Mouse (Mus musculus): Measurements from ENCODE around the gene Naa30. TPM values are rescaled to one million over a fixed set of nuclear protein-coding genes. Genes with fewer than 3 reads are reported as not detected.

Gene Naa30
- polyA plus RNA-seq, 1 experiment from 2014 or later, result 15.0 TPM

DNA sequence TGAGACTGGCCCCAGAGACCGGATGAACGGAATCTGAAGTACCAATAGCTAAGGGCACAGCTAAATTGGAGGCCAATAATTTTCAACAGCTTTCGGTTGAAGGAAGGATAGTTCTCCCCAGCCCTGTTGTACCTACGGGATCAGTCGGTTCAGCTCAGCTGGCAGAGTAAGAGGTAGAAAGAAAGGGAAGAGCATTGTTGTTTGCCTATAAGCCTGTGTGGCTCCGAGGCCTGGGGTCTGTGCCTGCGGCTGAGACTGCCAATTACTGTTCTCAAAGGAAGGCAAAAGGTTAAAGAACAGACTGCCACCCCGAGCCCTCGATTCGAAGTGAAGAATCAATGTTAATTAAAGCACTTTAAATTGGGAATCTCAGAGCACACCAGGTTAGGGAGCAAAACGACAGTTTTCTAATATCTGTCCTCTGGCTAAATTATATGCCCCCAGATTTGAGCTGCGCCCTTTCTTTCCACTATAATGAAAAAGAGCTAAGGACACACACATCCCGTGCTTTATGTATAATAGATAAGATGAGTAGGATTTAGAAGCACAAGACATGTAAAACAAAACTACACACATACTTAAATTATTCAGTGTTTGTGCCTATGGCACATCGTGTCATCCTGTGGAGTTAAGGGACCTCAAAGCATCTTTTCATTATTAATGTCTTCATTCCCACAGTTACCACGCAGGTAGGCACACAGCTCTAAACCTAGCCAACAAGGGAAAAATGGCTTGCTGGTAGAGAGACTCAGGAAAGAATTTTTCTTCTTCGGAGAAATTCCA is 13.7 kb upstream of the Naa30 start:
- no peak overlapping the region for H3K4me2 ChIP-seq (ENCODE audit: low read length)
- DNase-seq (ENCODE audit: low spot score), result no peak
- no peaks in the 10 kb centered on the region for H3K27me3 ChIP-seq (replicated peaks; ENCODE audit: control insufficient read depth, insufficient read depth, low read length)
- H3K9me3 ChIP-seq (replicated peaks; ENCODE audit: control insufficient read depth, low read length), result no peaks in the 10 kb centered on the region
- H3K36me3 ChIP-seq (ENCODE audit: control insufficient read depth, insufficient read depth, low read length), result no peaks in the 10 kb centered on the region
- H3K4me3 ChIP-seq (ENCODE audit: low read depth, low read length), result no peak overlapping the region
- ATAC-seq, result no peak
- WGBS, result 49% methylated on average over 16 of the region's 16 CpGs
- H3K9ac ChIP-seq (ENCODE audit: low read length), result no peak overlapping the region
- no peaks in the 10 kb centered on the region for H3K4me1 ChIP-seq (ENCODE audit: control insufficient read depth, insufficient read depth, low read length)
- H3K27ac ChIP-seq (ENCODE audit: low read depth, low read length), result no peak overlapping the region

DNA sequence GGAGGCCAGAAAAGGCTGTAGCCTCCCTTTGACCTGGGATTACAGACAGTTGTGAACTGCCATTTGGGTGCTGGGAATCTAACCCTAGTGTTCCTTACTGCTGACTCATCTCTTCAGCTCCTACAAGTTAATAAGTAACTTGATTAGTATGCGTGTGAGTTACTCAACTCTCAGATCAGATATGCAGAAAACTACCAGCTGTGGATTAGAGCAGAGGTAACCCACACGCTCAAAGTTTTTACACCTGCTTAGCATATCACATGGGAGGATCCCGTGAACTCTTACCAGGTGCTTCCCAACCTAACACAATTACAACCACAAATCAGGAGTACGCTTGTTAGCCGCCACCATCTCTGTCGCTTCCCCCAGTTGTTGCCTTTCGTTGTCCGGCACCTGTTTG is 740 bp upstream of the Naa30 start:
- peak; percentile 5 for DNase-seq (ENCODE audit: low spot score)
- peak overlapping the region; percentile 96 for H3K9ac ChIP-seq (ENCODE audit: low read length)

DNA sequence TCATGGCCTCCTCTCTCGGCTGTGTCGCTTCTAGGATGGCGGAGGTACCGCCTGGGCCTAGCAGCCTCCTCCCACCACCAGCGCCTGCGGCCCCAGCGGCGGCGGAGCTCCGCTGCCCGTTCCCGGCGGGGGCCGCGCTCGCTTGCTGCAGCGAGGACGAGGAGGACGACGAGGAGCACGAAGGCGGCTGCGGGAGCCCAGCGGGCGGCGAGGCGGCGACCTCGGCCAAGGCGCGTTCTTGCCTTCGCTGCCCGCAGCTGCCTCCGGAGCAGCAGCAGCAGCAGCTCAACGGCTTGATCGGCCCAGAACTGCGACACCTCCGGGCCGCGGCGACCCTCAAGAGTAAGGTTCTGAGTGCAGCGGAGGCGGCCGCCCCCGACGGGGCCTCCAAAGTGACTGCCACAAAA is 559 bp downstream of the Naa30 start:
- Histone ChIP-seq H3K27me3 (replicated peaks; ENCODE audit: control insufficient read depth, insufficient read depth, low read length) (no peaks in the 10 kb centered on the region), H3K9ac (ENCODE audit: low read length) (peak overlapping the region; percentile 96), H3K4me3 (ENCODE audit: low read depth, low read length) (peak overlapping the region; percentile 97), H3K4me2 (ENCODE audit: low read length) (peak overlapping the region; percentile 78), H3K4me1 (ENCODE audit: control insufficient read depth, insufficient read depth, low read length) (peaks cover 18% of the 10 kb centered on the region), H3K27ac (ENCODE audit: low read depth, low read length) (peak overlapping the region; percentile 82), H3K9me3 (replicated peaks; ENCODE audit: control insufficient read depth, low read length) (no peaks in the 10 kb centered on the region), H3K36me3 (ENCODE audit: control insufficient read depth, insufficient read depth, low read length) (0 out of 2 replicates have a peak, but pooled peaks cover 3% of the 10 kb centered on the region)
- under 1% methylated on average over 40 of the region's 46 CpGs for WGBS
- peak; percentile 57 for DNase-seq (ENCODE audit: low spot score)
- ATAC-seq, result peak; percentile 85

More for the DNA sequence above, 740 bp upstream of the Naa30 start:
- Histone ChIP-seq H3K36me3 (ENCODE audit: control insufficient read depth, insufficient read depth, low read length) (0 out of 2 replicates have a peak, but pooled peaks cover 3% of the 10 kb centered on the region), H3K4me1 (ENCODE audit: control insufficient read depth, insufficient read depth, low read length) (peaks cover 18% of the 10 kb centered on the region), H3K27me3 (replicated peaks; ENCODE audit: control insufficient read depth, insufficient read depth, low read length) (no peaks in the 10 kb centered on the region), H3K9me3 (replicated peaks; ENCODE audit: control insufficient read depth, low read length) (no peaks in the 10 kb centered on the region), H3K27ac (ENCODE audit: low read depth, low read length) (no peak overlapping the region), H3K4me2 (ENCODE audit: low read length) (peak overlapping the region; percentile 78), H3K4me3 (ENCODE audit: low read depth, low read length) (peak overlapping the region; percentile 97)
- ATAC-seq, result 0 out of 2 replicates have a peak, but pooled peaks have one; percentile 16
- WGBS, result 23% methylated on average over 8 of the region's 8 CpGs

DNA sequence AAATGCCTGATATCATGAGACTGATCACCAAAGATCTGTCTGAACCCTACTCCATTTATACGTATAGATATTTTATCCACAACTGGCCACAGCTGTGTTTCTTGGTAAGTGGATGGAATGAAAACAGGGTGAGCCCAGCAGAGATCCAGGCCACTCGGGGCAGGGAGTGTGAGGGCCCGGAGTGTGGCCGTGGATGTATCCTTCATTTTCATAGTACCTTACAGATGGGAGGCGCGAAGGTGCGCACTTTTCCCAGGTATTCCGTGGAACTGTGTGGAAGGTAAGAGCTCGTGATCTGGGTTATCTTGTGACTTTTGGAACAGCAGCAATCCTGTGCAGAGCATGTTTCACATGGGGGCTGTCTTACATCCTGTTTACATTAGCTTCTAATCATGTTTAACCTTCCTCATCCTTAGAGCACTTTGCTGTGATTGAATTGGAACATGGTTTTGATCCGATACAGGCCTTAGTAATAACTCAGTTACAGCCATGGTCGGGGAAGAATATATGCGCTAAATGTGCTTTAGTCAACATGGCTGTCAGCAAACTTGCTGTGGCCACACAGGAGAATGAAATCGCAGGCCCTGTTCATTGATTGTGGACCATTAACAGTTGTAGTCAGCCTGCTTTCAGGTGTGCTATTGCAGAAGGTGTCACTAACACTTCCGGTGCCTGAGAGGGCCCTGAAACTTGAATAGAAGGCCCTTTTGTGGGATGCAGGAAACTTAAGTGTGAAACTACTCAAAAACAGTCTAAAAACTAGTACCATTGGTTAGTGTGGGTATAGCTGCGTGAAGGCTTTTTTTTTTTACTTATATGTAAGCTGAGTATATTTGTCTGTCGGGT is 1.5 kb downstream of the Naa30 start:
- Histone ChIP-seq H3K27ac (ENCODE audit: low read depth, low read length) (no peak overlapping the region), H3K4me3 (ENCODE audit: low read depth, low read length) (peak overlapping the region; percentile 97), H3K9me3 (replicated peaks; ENCODE audit: control insufficient read depth, low read length) (no peaks in the 10 kb centered on the region), H3K9ac (ENCODE audit: low read length) (peak overlapping the region; percentile 96), H3K27me3 (replicated peaks; ENCODE audit: control insufficient read depth, insufficient read depth, low read length) (no peaks in the 10 kb centered on the region), H3K36me3 (ENCODE audit: control insufficient read depth, insufficient read depth, low read length) (peaks cover 3% of the 10 kb centered on the region; the same call in 1 of the 2 replicates), H3K4me2 (ENCODE audit: low read length) (peak overlapping the region; percentile 78), H3K4me1 (ENCODE audit: control insufficient read depth, insufficient read depth, low read length) (peaks cover 18% of the 10 kb centered on the region)
- WGBS, result 60% methylated on average over 16 of the region's 16 CpGs
- DNase-seq (ENCODE audit: low spot score) (no peak), ATAC-seq (no peak)

DNA sequence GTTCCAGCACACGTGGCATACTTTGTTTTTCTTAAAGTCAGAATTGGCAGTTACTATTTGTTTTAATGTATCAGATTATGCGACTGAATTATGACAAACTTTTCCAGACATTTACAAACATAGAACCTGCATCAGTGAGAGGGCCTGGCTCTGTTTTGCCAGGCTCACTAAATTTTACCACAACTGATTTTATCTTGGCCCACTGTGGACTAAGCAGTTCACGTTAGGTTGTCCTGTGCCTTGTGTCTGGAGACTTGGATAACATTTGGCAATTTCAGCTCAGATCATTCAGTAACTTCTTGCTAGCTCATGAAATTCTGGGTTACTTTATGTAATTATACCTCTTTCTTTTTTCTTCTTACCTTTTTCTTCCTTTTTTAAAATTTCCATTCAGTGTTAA is 7.7 kb downstream of the Naa30 start:
- no peak overlapping the region for H3K9ac ChIP-seq (ENCODE audit: low read length)
- no peak overlapping the region for H3K4me2 ChIP-seq (ENCODE audit: low read length)
- H3K4me1 ChIP-seq (ENCODE audit: control insufficient read depth, insufficient read depth, low read length), result peaks cover 4% of the 10 kb centered on the region; the same call in 1 of the 2 replicates
- ATAC-seq, result no peak
- 84% methylated on average over 3 of the region's 3 CpGs for WGBS
- no peaks in the 10 kb centered on the region for H3K27me3 ChIP-seq (replicated peaks; ENCODE audit: control insufficient read depth, insufficient read depth, low read length)
- no peak for DNase-seq (ENCODE audit: low spot score)
- peaks cover 28% of the 10 kb centered on the region for H3K36me3 ChIP-seq (ENCODE audit: control insufficient read depth, insufficient read depth, low read length)
- H3K9me3 ChIP-seq (replicated peaks; ENCODE audit: control insufficient read depth, low read length), result no peaks in the 10 kb centered on the region
- H3K27ac ChIP-seq (ENCODE audit: low read depth, low read length), result no peak overlapping the region
- no peak overlapping the region for H3K4me3 ChIP-seq (ENCODE audit: low read depth, low read length)

GRCm38 (mm10) chr14:49186270-49186669 is 14.2 kb downstream of the Naa30 start:
- 95% methylated on average over 2 of the region's 2 CpGs for WGBS
- Histone ChIP-seq H3K36me3 (ENCODE audit: control insufficient read depth, insufficient read depth, low read length) (peaks cover 43% of the 10 kb centered on the region), H3K27me3 (replicated peaks; ENCODE audit: control insufficient read depth, insufficient read depth, low read length) (no peaks in the 10 kb centered on the region), H3K9me3 (replicated peaks; ENCODE audit: control insufficient read depth, low read length) (no peaks in the 10 kb centered on the region), H3K4me1 (ENCODE audit: control insufficient read depth, insufficient read depth, low read length) (no peaks in the 10 kb centered on the region), H3K4me2 (ENCODE audit: low read length) (no peak overlapping the region), H3K9ac (ENCODE audit: low read length) (no peak overlapping the region), H3K27ac (ENCODE audit: low read depth, low read length) (no peak overlapping the region), H3K4me3 (ENCODE audit: low read depth, low read length) (no peak overlapping the region)
- ATAC-seq (no peak), DNase-seq (ENCODE audit: low spot score) (no peak)

DNA sequence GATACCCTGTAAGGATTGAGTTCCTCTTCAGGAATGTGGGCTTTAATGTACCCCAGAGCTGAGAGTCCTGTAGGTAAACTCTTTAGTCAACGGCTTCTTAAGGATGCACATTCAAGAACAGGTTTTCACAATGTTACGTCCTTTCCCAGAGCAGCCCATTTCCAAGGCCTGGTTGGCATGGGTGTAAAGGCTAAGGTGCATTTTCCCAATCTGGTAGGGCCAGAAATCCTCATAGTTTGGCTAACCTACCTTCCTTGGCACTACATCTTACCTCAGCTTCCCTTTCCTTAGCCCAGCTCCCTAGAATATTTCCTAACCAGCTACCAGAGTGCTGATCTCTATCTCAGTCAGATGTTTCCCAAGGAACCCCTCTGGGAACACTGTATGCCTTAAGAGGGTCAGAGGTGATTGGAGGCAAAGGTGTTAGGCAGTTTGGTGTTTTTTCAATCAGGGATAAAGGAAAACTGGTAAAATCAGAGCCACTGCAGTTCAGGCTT is 25.1 kb downstream of the Naa30 start:
- Histone ChIP-seq H3K27me3 (replicated peaks; ENCODE audit: control insufficient read depth, insufficient read depth, low read length) (no peaks in the 10 kb centered on the region), H3K9ac (ENCODE audit: low read length) (no peak overlapping the region), H3K4me2 (ENCODE audit: low read length) (no peak overlapping the region), H3K27ac (ENCODE audit: low read depth, low read length) (no peak overlapping the region), H3K4me3 (ENCODE audit: low read depth, low read length) (no peak overlapping the region), H3K9me3 (replicated peaks; ENCODE audit: control insufficient read depth, low read length) (no peaks in the 10 kb centered on the region), H3K4me1 (ENCODE audit: control insufficient read depth, insufficient read depth, low read length) (no peaks in the 10 kb centered on the region), H3K36me3 (ENCODE audit: control insufficient read depth, insufficient read depth, low read length) (no peaks in the 10 kb centered on the region)
- 94% methylated on average over 2 of the region's 2 CpGs for WGBS
- DNase-seq (ENCODE audit: low spot score) (no peak), ATAC-seq (no peak)

DNA sequence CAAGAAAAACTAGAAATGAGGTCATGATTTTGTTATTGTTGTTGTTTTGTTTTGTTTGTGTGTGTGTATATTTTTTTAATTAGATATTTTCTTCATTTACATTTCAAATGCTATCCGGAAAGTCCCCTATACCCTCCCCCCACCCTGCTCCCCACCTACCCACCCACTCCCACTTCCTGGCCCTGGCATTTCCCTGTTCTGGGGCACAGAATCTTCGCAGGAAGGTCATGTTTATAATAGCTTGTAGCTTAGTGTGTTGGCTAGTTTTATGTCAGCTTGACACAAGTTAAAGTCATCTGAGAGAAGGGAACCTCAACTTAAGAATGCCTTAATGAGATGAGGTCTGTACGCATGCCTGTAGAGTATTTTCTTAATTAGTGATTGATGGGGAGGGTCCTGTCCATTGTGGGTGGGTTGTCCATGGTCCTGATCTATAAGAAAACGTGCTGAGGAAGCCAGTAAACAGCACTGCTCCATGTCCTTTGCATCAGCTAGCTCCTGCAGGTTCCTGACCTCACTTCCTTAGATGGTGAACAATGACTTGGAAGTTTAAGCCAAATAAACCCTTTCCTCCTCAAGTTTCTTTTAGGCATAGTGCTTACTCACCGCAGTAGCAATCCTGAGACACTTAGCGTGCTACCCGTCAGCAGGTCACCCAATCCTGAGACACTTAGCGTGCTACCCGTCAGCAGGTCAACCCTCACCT is 29.2 kb downstream of the Naa30 start:
- Histone ChIP-seq H3K9ac (ENCODE audit: low read length) (no peak overlapping the region), H3K9me3 (replicated peaks; ENCODE audit: control insufficient read depth, low read length) (no peaks in the 10 kb centered on the region), H3K27me3 (replicated peaks; ENCODE audit: control insufficient read depth, insufficient read depth, low read length) (no peaks in the 10 kb centered on the region), H3K36me3 (ENCODE audit: control insufficient read depth, insufficient read depth, low read length) (no peaks in the 10 kb centered on the region), H3K4me1 (ENCODE audit: control insufficient read depth, insufficient read depth, low read length) (no peaks in the 10 kb centered on the region), H3K4me3 (ENCODE audit: low read depth, low read length) (no peak overlapping the region), H3K27ac (ENCODE audit: low read depth, low read length) (no peak overlapping the region), H3K4me2 (ENCODE audit: low read length) (no peak overlapping the region)
- DNase-seq (ENCODE audit: low spot score) (no peak), ATAC-seq (no peak)
- WGBS, result 69% methylated on average over 9 of the region's 9 CpGs
